Mouse (Mus musculus) splenic B cell, adult 2 months (primary cell): ENCODE data around the gene Gm13083.
"Not testable (repeated sequence)": the region's sequence is repeated elsewhere in the genome, so short reads cannot be mapped to it uniquely, and the experiment has no call there.

Source experiments
- DNase-seq: peaks from one replicate; pipeline ENCODE4 v3.0.0-alpha.2; 2011; ENCODE audit warnings: low read depth, low spot score
- H3K27me3 ChIP-seq: 2 replicates; pipeline ENCODE4 v1.6.1; 2012; ENCODE audit warnings: mild to moderate bottlenecking, low read length, moderate library complexity, mixed read lengths; ENCODE audit not compliant: control insufficient read depth, poor library complexity, insufficient read depth, severe bottlenecking
- H3K36me3 ChIP-seq: 2 replicates; pipeline ENCODE4 v1.6.1; 2012; ENCODE audit warnings: mild to moderate bottlenecking, low read length, moderate library complexity, mixed read lengths; ENCODE audit not compliant: control insufficient read depth, poor library complexity, insufficient read depth, severe bottlenecking

Gene Gm13083

DNA sequence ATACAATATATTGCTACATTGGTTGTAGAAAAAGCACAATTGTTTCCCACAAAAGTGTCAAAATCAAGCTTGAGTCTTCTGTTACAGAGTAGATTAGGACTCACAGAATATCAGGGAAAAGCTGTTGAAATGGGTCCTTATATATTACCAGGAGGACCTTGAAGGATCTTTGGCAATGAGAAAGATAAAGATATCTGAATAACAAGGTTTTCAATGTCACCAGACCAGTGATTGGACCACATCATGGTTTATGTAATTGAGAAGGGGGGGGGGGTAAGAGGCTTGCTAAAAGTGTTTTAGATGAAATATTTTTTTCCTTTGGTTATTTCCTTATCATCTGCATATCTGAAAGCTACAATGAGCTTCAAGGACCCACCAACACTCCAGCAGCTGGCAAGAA, at the start of gene Gm13083:
Gene Gm13083, plus strand, starts transcription at position 301 of the 400 bp plus-strand sequence.
- H3K27me3 ChIP-seq, DNase-seq, H3K36me3 ChIP-seq: not testable (repeated sequence)

DNA sequence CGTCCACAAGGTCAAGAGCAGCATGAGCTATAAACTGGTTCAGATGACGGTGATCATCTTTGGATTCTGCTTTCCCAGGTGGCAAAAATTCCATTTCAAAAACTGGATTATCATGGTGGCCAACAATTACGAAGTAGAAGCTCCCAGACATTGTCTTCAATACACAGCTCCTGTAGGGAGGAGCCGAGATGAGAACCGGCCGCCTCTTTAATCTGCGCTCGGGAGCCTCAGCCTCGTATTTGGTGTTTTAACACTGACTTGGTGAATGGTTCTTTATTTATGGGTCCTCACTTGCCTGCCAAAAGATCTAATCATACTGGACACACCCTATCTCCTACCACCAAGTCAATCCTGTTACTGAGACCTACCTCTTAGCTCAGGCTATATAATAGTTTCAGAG, 2.9 kb upstream of the Gm13083 start:
- DNase-seq, H3K27me3 ChIP-seq, H3K36me3 ChIP-seq: not testable (repeated sequence)

DNA sequence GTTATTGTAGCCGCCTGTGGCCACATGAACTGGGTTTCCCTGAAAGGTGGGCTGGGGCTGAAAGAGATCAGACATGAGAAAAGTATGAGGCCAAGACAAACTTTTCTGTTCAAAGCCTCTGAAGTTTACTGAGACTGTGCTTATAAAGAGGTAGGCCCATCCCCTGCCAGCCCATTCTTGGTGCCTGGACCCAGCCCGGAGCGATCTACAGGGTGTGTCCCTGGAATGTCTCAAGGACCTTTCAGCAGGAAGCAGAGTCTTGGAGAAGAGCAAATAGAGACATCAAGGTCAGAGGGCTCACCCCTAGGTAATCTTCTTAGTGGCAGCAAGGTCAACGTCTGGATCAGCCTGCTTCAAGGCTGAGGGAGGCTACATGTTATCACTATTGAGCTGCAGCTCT, 3.3 kb downstream of the Gm13083 start:
- not testable (repeated sequence) for H3K27me3 ChIP-seq, H3K36me3 ChIP-seq, DNase-seq

DNA sequence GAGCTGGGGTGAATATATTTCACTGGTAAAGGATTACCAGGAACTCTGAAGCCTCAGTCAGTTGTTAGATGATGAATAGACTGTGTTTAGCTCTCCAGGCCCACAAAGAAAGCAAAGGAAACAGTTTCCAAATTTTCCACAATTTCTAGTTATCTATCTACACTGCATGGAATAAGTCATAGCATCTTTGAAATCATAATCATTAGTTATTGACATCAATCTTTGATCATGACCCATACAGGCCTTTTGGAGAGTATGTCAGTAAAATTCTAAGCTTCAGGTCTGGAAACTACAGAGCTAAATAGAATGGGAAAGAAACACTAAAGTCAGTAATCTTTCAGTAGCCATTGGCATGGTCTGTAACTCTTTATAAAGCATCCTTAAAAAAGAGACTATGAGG, 42.3 kb downstream of the Gm13083 start, which contains the start of gene Gm13088:
Gene Gm13088, minus strand, starts transcription at position 101 of the 400 bp plus-strand sequence.
- DNase-seq, H3K27me3 ChIP-seq: not testable (repeated sequence)

More for the DNA sequence above, 42.3 kb downstream of the Gm13083 start, which contains the start of gene Gm13088:
- not testable (repeated sequence) for H3K36me3 ChIP-seq
